Mouse (Mus musculus) left cerebral cortex, postnatal 25 days (tissue): ENCODE measurements around the gene Rnf130. TPM values are rescaled to one million over a fixed set of nuclear protein-coding genes. Genes with fewer than 3 reads are reported as not detected.
"Not testable (repeated sequence)": the region's sequence is repeated elsewhere in the genome, so short reads cannot be mapped to it uniquely, and the experiment has no call there.

Source experiments
- DNase-seq, 2 experiments: peaks; one replicate each; pipeline ENCODE4 v3.0.0; 2022; ENCODE audit warnings: low spot score in 2 of 2, mixed read lengths in 1 of 2
- intact Hi-C: fragments of 180-260 bp; cut with DNase I; formaldehyde crosslinking; loops from one replicate; pipeline ENCODE4 v1.15.1; 2025
- total RNA-seq, 2 experiments: library from RNA; stranded (reverse); gene quantifications; 2 replicates each; pipeline ENCODE4 v1.2.3; 2021

The Rnf130 gene
- total RNA-seq, 2 experiments from 2014 or later, result 97.9 to 99.0 TPM

GRCm38 (mm10) chr11:50066088-50066487, 40.9 kb downstream of the Rnf130 start:
- intact Hi-C loops, result no loop called here

GRCm38 (mm10) chr11:50073830-50074229, 48.7 kb downstream of the Rnf130 start:
- DNase-seq, result no peak
- intact Hi-C loops, result no loop called here

More at GRCm38 (mm10) chr11:50066088-50066487, 40.9 kb downstream of the Rnf130 start:
- no peak for DNase-seq

DNA sequence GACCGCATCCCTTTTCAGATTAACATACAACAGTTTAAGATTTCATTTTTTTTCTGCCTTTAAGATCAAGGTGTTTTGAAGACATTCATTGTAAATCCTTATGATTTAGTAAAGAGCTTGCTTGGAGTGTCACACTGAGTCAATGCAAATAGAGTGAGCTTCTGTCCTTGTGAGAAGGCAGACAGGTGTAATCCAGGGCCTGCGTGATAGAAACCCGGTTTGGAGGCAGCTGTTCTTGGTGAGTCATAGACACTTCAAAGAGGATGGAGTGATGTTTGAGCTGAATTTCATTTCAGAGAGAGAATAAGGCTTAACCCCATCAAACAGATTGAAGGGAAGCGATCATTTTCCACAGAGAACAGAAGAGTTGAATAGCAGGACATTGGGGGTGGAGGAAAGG, 51.6 kb downstream of the Rnf130 start:
- peak in 1 of 2 experiments; percentile 63 for DNase-seq
- intact Hi-C loops, result no loop called here

DNA sequence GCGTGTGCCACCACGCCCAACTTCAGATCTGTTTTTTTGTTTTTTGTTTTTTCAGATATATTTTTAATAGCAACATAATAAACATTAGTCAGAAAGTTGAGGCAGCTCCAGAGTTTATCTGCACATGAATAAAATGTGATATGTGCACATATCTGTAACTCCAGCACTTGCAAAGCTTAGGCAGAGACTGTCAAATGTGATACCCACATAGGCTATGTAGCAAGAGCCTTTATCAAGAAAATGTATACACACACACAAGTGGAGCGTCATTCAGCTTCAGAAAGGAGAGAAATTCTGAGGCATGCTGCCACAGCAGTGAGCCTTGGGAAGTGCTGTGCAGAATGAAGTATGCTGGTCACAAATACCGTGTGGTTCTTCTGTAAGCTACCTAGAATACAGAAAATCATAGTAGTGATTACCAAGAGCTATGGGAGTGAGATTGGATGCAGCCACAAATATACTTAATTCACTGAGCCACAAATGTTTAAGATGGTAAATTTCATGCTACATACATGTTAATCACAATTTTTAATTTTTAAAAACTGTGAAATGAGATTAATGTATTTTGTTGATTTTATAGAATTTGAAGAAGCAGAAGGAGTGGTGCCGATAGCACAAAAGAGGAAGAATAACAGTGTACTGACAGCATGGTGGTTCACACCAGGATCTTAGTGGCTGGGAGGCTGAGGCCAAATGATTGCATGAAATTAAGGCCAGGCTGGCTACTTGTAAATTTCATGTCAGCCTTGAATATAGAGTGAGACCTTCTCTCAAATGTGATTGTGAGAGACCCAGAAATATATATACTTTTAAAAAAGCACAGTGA, 56.4 kb downstream of the Rnf130 start:
- no peak for DNase-seq
- intact Hi-C loops, result no loop called here

DNA sequence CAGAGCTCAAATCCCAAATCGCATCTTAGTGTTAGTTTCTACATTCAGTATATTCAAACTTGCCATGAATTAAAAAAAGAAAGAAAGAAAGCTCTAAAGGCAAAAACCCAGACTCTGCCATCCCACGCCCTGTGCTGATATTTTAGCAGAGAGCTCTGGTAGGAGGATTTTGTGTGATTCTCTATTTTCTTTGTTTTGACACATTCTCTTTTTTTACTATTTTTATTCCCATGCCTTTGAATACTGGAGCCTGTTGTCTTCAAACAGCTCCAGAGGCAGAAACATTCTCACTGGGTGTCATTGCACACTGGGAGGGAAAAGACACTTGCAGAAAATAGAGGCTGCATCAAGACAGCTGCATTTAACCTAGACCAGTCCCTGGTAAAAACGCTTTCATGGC, 61.1 kb downstream of the Rnf130 start:
- peak; percentile 26 to 88 for DNase-seq
- intact Hi-C loops, result loop anchor here (5.0 kb wide), 1 partner anchor 39 kb away; no protein-coding TSS in a partner anchor

GRCm38 (mm10) chr11:50089840-50090239, 64.7 kb downstream of the Rnf130 start:
- intact Hi-C loops, result loop anchor here (5.0 kb wide), 1 partner anchor 43 kb away; no protein-coding TSS in a partner anchor
- no peak for DNase-seq

DNA sequence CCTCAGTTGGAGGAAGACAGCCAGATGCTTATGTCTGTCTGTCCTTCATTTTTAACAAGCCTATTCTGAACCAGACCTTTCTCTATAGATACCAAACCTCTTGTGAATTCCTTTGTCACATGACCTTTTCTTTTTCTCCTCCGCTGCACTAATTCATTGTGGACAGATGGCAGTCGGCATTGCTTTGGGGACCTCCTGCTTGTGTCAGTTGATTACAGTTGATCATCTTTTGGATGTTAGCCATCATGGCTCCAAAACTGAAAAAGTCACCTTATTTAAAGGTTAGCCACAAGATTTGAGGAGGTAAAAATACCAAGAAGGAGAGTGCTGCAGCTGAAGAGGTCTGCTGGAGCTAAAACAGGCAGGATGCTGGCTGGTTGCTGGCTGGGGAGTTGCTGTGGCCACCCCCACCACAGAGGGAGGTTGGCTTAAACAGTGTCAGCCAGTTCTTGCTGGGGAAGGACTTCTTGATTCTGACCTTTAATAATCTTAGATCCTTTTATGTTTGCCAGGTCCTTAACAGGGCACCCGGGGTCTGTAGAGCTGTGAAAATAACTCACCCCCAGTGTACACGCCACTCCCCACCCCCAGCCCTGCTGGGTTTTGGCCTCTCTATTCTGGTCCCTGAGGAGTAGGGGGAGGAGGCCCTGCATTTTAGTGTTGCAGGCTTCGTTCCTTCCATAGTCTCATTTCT, 66.0 kb downstream of the Rnf130 start:
- peak in 1 of 2 experiments; percentile 40 for DNase-seq
- intact Hi-C loops, result no loop called here

- DNase-seq, result no peak
- intact Hi-C loops, result no loop called here
These were observed 66.5 kb downstream of the Rnf130 start for GRCm38 (mm10) chr11:50091681-50092080.

DNA sequence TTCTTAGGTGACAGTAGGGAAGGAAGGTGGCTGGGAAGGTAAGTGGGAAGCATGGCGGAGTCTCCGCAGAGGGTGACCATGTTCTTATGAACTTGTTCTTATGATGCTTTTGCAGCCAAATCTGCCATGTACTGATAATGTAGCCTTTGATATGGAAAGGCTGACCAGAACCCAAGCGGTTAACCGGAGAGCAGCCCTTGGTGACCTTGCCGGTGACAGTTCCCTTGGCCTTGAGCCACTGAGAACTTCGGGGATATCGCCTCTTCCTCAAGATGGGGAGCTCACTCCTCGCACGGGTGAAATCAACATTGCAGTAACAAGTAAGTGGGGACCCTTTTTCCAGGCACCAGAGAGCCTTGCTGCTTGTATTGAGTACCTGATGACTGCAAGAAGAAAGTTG, 70.5 kb downstream of the Rnf130 start:
- intact Hi-C loops, result no loop called here
- DNase-seq, result no peak

- DNase-seq, result no peak
- intact Hi-C loops, result no loop called here
These were observed 71.9 kb downstream of the Rnf130 start for GRCm38 (mm10) chr11:50097091-50097490.

DNA sequence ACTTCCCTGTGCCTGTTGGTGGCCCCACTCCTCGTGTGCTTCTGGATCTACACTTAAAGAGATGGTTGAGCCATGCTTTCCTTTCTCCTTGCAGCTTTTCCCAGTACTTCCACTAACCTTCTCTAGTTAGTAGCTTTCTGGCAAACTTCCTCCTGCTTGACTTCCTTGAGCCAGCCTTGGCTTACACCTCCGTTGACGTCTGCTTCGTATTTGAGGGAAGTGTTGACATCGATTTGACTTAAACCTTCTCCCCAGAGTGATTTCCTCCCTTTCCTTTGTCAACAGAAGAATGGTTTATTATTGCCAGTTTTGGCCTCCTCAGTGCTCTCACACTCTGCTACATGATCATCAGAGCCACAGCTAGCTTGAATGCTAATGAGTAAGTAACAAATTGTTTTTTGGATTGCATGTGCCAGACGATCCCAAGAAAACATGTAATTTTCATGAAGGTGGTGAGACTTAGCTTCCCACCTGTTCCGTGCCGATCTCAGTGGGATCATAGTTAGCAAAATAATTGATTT, 73.9 kb downstream of the Rnf130 start:
- DNase-seq, result no peak
- intact Hi-C loops, result no loop called here

GRCm38 (mm10) chr11:50099692-50100091, 74.5 kb downstream of the Rnf130 start:
- intact Hi-C loops, result no loop called here

GRCm38 (mm10) chr11:50100548-50101307, 75.6 kb downstream of the Rnf130 start:
- no peak for DNase-seq
- intact Hi-C loops, result no loop called here

More at GRCm38 (mm10) chr11:50099692-50100091, 74.5 kb downstream of the Rnf130 start:
- no peak for DNase-seq

DNA sequence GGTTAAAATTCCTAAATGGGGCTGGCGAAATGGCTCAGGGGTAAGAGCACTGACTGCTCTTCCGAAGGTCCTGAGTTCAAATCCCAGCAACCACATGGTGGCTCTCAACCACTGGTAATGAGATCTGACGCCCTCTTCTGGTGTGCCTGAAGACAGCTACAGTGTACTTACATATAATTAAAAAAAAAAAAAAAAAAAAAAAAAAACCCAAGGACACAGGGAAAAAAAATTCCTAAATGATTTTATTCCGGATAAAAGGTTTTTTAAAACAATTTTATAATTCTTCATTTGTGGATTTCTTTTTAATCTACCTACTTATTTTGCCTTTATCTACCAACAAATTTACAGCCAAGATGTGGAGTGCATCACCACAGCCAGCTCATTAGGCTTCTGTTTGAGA, 76.8 kb downstream of the Rnf130 start:
- DNase-seq, intact Hi-C loops: not testable (repeated sequence)

GRCm38 (mm10) chr11:50104016-50104415, 78.9 kb downstream of the Rnf130 start:
- intact Hi-C loops, result no loop called here
- no peak for DNase-seq

- intact Hi-C loops, result loop anchor here (5.0 kb wide), 1 partner anchor 78 kb away; the partner anchor contains the start of gene Rnf130
- DNase-seq, result no peak
These were observed 80.1 kb downstream of the Rnf130 start for GRCm38 (mm10) chr11:50105237-50105636.

GRCm38 (mm10) chr11:50106024-50106423, 80.9 kb downstream of the Rnf130 start:
- intact Hi-C loops, result loop anchor here (5.0 kb wide), 1 partner anchor 79 kb away; the partner anchor contains the start of gene Rnf130
- no peak for DNase-seq

- intact Hi-C loops, result loop anchor here (5.0 kb wide), 1 partner anchor 82 kb away; the partner anchor contains the start of gene Rnf130
- peak in 1 of 2 experiments; percentile 38 for DNase-seq
These were observed 83.7 kb downstream of the Rnf130 start for GRCm38 (mm10) chr11:50108823-50109244.

DNA sequence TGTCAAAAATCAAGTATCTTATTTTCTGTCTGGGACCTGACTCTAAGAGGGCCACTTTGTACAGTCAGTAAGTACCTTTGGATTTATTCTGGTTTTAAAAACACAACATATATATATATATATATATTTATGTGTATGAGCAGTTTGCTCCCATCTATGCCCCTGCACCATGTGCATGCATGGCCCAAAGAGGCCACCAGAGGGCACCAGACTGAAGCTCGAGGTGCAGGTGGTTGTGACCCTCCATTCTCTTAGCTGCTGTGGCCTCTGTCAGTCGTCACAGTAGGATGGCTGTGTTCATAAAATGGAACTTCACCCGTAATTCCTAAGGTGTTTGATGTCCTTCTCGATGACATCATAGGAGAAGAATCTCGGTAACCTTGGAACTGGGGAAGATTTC, 89.2 kb downstream of the Rnf130 start:
- peak; percentile 42 to 46 for DNase-seq
- intact Hi-C loops, result no loop called here
